Mouse (Mus musculus): ENCODE measurements around the gene Akr1e1.
"Not testable (repeated sequence)": the region's sequence is repeated elsewhere in the genome, so short reads cannot be mapped to it uniquely, and the experiment has no call there.

Gene Akr1e1

GRCm38 (mm10) chr13:4608961-4609409 lies at the start of gene Akr1e1:
TSS of gene Akr1e1 (minus strand) at chr13:4609174.
- DNase-seq = peak; percentile 95

GRCm38 (mm10) chr13:4658346-4658745 lies 49.4 kb upstream of the Akr1e1 start:
- DNase-seq = no peak

GRCm38 (mm10) chr13:4656277-4657146 lies 47.5 kb upstream of the Akr1e1 start:
- DNase-seq = no peak

GRCm38 (mm10) chr13:4650190-4650589 lies 41.2 kb upstream of the Akr1e1 start:
- DNase-seq = no peak

- DNase-seq = no peak
Observed at GRCm38 (mm10) chr13:4645248-4645647, 36.3 kb upstream of the Akr1e1 start.

- no peak for DNase-seq
Observed at GRCm38 (mm10) chr13:4610902-4611301, 1.9 kb upstream of the Akr1e1 start.

- no peak for DNase-seq
Observed at GRCm38 (mm10) chr13:4608530-4608929, 444 bp downstream of the Akr1e1 start.

GRCm38 (mm10) chr13:4606821-4607220 lies 2.2 kb downstream of the Akr1e1 start:
- no peak for DNase-seq

GRCm38 (mm10) chr13:4603431-4603830 lies 5.5 kb downstream of the Akr1e1 start:
- DNase-seq = not testable (repeated sequence)

GRCm38 (mm10) chr13:4576921-4577320 lies 32.1 kb downstream of the Akr1e1 start:
- DNase-seq = no peak

GRCm38 (mm10) chr13:4573871-4574270 lies 35.1 kb downstream of the Akr1e1 start, which contains the start of gene Akr1c21:
TSS of gene Akr1c21 (plus strand) at chr13:4574075.
- no peak for DNase-seq

- no peak for DNase-seq
Observed at GRCm38 (mm10) chr13:4565996-4566395, 43.0 kb downstream of the Akr1e1 start.

GRCm38 (mm10) chr13:4560500-4560899 lies 48.5 kb downstream of the Akr1e1 start:
- no peak for DNase-seq

GRCm38 (mm10) chr13:4559143-4559542 lies 49.8 kb downstream of the Akr1e1 start:
- DNase-seq = no peak

Measured in cerebellum, adult 11-12 months (tissue).